Mouse (Mus musculus): ENCODE results near the gene Rgs4.

- TF ChIP-seq MYOG (IDR thresholded peaks at IDR 0.05; ENCODE audit: control insufficient read depth in 1 of 3, insufficient read depth in 1 of 3, insufficient read length in 2 of 3, low read depth in 2 of 3): no peak
- TF ChIP-seq CEBPB (IDR thresholded peaks at IDR 0.05; ENCODE audit: insufficient read depth, poor library complexity, severe bottlenecking): no peak
Observed at GRCm38 (mm10) chr1:169785981-169786380, 38.5 kb upstream of the Rgs4 start.

Measured in myocyte (in vitro differentiated cells).